Mouse (Mus musculus) thymus, adult 2 months (tissue): ENCODE results near the gene Otx2.

Experiments used
- CTCF ChIP-seq: fragments of 200-500 bp; IDR thresholded peaks from 2 replicates; pipeline ENCODE4 v1.5.1; 2012; ENCODE audit warnings: mild to moderate bottlenecking, control low read depth, low read length, moderate library complexity, borderline replicate concordance; ENCODE audit not compliant: control insufficient read depth, poor library complexity, insufficient read depth; ENCODE audit errors: extremely low read depth
- POLR2A ChIP-seq: fragments of 200-500 bp; IDR thresholded peaks from 2 replicates; pipeline ENCODE4 v1.6.1; 2012; ENCODE audit warnings: mild to moderate bottlenecking, low read length, control low read depth, moderate library complexity; ENCODE audit not compliant: control insufficient read depth, poor library complexity, insufficient read depth; ENCODE audit errors: extremely low read depth

GRCm38 (mm10) chr14:48656711-48657110 lies 16.9 kb downstream of the Otx2 start:
- no peak for TF ChIP-seq CTCF
- no peak for TF ChIP-seq POLR2A
